Mouse (Mus musculus): ENCODE measurements at regions not wholly inside any gene's neighbourhood (a gene's known extent, or its start where the extent isn't known, plus 50 kb on each side); places are given as distances from the start of the nearest gene placed in this dataset.
A peak's percentile ranks its signal among the peaks of the same experiment; 100 is the strongest.

GRCm38 (mm10) chr12:74516527-74516926, 200.3 kb upstream of the Gm11042 start:
- TF ChIP-seq EP300 (IDR thresholded peaks at IDR 0.05; ENCODE audit: insufficient read depth, low read depth, low read length) (no peak), CTCF (IDR thresholded peaks at IDR 0.05) (no peak), POLR2A (IDR thresholded peaks at IDR 0.05; ENCODE audit: insufficient read depth, low read depth, low read length) (no peak)
- H3K27ac ChIP-seq, result no peak overlapping the region
- H3K4me1 ChIP-seq (ENCODE audit: control insufficient read depth, insufficient read depth, low read length), result no peaks in the 10 kb centered on the region
- DNase-seq, result no peak
- H3K4me3 ChIP-seq, result no peak overlapping the region
- no peaks in the 10 kb centered on the region for H3K36me3 ChIP-seq (ENCODE audit: control insufficient read depth, insufficient read depth, low read length)
- no peaks in the 10 kb centered on the region for H3K27me3 ChIP-seq (ENCODE audit: control insufficient read depth, insufficient read depth, low read length)
- intact Hi-C loops (cut with DNase I), result no loop called here
- no peak overlapping the region for H3K9ac ChIP-seq (ENCODE audit: low read depth, low read length)
- no peaks in the 10 kb centered on the region for H3K79me2 ChIP-seq (replicated peaks; ENCODE audit: control insufficient read depth, insufficient read depth, low read length)
- WGBS, result 49% methylated on average over 3 of the region's 3 CpGs

DNA sequence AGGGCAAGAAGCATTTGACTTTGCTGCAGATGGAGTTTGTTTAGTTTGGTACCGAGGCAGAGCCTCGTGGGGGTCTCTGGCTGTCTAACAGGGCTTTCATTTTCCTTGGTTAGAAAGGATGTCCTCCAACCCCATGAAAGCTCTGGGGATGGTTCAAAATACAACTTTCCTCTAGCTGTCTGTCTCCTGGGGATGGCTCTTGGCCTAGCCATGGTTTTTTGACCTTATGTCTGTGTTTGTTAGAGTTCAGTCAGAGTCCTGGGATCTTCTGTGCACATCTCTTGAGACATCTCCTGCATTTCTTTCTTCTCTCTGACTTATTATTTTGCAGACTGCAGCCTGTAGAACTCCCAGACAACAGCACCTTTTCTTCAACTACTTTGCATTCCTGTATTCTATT, 186.6 kb upstream of the Gm11042 start:
- no peak overlapping the region for H3K9ac ChIP-seq (ENCODE audit: low read depth, low read length)
- no peaks in the 10 kb centered on the region for H3K36me3 ChIP-seq (ENCODE audit: control insufficient read depth, insufficient read depth, low read length)
- 65% methylated on average over 2 of the region's 2 CpGs for WGBS
- H3K4me3 ChIP-seq, result no peak overlapping the region
- H3K27ac ChIP-seq, result no peak overlapping the region
- no peaks in the 10 kb centered on the region for H3K4me1 ChIP-seq (ENCODE audit: control insufficient read depth, insufficient read depth, low read length)
- peak in 1 of 2 experiments; percentile 2 for DNase-seq
- intact Hi-C loops (cut with DNase I), result no loop called here
- no peaks in the 10 kb centered on the region for H3K79me2 ChIP-seq (replicated peaks; ENCODE audit: control insufficient read depth, insufficient read depth, low read length)
- H3K27me3 ChIP-seq (ENCODE audit: control insufficient read depth, insufficient read depth, low read length), result no peaks in the 10 kb centered on the region
- TF ChIP-seq POLR2A (IDR thresholded peaks at IDR 0.05; ENCODE audit: insufficient read depth, low read depth, low read length) (no peak), CTCF (IDR thresholded peaks at IDR 0.05) (no peak), EP300 (IDR thresholded peaks at IDR 0.05; ENCODE audit: insufficient read depth, low read depth, low read length) (no peak)

- intact Hi-C loops (cut with DNase I), result no loop called here
- Histone ChIP-seq H3K27ac (no peak overlapping the region), H3K36me3 (ENCODE audit: control insufficient read depth, insufficient read depth, low read length) (no peaks in the 10 kb centered on the region), H3K4me3 (no peak overlapping the region), H3K4me1 (ENCODE audit: control insufficient read depth, insufficient read depth, low read length) (no peaks in the 10 kb centered on the region), H3K79me2 (replicated peaks; ENCODE audit: control insufficient read depth, insufficient read depth, low read length) (no peaks in the 10 kb centered on the region), H3K27me3 (ENCODE audit: control insufficient read depth, insufficient read depth, low read length) (no peaks in the 10 kb centered on the region), H3K9ac (ENCODE audit: low read depth, low read length) (no peak overlapping the region)
- DNase-seq, result no peak
- TF ChIP-seq EP300 (IDR thresholded peaks at IDR 0.05; ENCODE audit: insufficient read depth, low read depth, low read length), result no peak
- WGBS, result 19% methylated on average over 2 of the region's 2 CpGs
Measured at GRCm38 (mm10) chr12:74477619-74478018, 161.4 kb upstream of the Gm11042 start.

DNA sequence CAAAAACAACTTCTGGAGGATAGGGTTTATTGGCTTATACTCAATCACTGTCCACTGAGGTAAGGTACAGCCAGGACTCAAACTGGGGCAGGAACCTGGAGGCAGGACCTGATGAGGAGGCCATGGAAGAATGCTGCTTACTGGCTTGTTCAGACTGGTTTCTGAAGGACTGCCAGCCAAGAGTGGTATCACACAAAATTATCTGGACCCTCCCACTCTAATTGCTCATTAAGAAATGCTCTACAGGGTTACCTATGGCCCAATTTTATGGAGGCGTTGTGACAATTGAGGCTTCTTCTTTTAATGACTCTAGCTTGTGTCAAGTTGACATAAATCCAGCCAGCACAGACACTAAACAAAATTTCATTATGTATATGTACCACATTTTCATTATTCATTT, 158.5 kb upstream of the Gm11042 start:
- Histone ChIP-seq H3K9ac (ENCODE audit: low read depth, low read length) (no peak overlapping the region), H3K79me2 (replicated peaks; ENCODE audit: control insufficient read depth, insufficient read depth, low read length) (no peaks in the 10 kb centered on the region), H3K4me1 (ENCODE audit: control insufficient read depth, insufficient read depth, low read length) (no peaks in the 10 kb centered on the region), H3K4me3 (no peak overlapping the region), H3K36me3 (ENCODE audit: control insufficient read depth, insufficient read depth, low read length) (no peaks in the 10 kb centered on the region), H3K27ac (no peak overlapping the region), H3K27me3 (ENCODE audit: control insufficient read depth, insufficient read depth, low read length) (no peaks in the 10 kb centered on the region)
- 77% methylated on average over 1 of the region's 1 CpGs for whole genome bisulfite sequencing
- TF ChIP-seq POLR2A (IDR thresholded peaks at IDR 0.05; ENCODE audit: insufficient read depth, low read depth, low read length), result no peak
- TF ChIP-seq EP300 (IDR thresholded peaks at IDR 0.05; ENCODE audit: insufficient read depth, low read depth, low read length), result no peak
- intact Hi-C loops (cut with DNase I), result no loop called here
- no peak for DNase-seq

- H3K4me1 ChIP-seq (ENCODE audit: control insufficient read depth, insufficient read depth, low read length), result no peaks in the 10 kb centered on the region
- DNase-seq, result no peak
- no peaks in the 10 kb centered on the region for H3K27me3 ChIP-seq (ENCODE audit: control insufficient read depth, insufficient read depth, low read length)
- intact Hi-C loops (cut with DNase I), result no loop called here
- no peak overlapping the region for H3K27ac ChIP-seq
- TF ChIP-seq CTCF (IDR thresholded peaks at IDR 0.05), result no peak
- no peaks in the 10 kb centered on the region for H3K36me3 ChIP-seq (ENCODE audit: control insufficient read depth, insufficient read depth, low read length)
- H3K9ac ChIP-seq (ENCODE audit: low read depth, low read length), result no peak overlapping the region
- no peaks in the 10 kb centered on the region for H3K79me2 ChIP-seq (replicated peaks; ENCODE audit: control insufficient read depth, insufficient read depth, low read length)
- H3K4me3 ChIP-seq, result no peak overlapping the region
- WGBS, result 46% methylated on average over 4 of the region's 4 CpGs
Measured at GRCm38 (mm10) chr12:74458521-74458920, 142.3 kb upstream of the Gm11042 start.

- TF ChIP-seq EP300 (IDR thresholded peaks at IDR 0.05; ENCODE audit: insufficient read depth, low read depth, low read length) (no peak), POLR2A (IDR thresholded peaks at IDR 0.05; ENCODE audit: insufficient read depth, low read depth, low read length) (no peak), CTCF (IDR thresholded peaks at IDR 0.05) (no peak)
- intact Hi-C loops (cut with DNase I), result no loop called here
- no peaks in the 10 kb centered on the region for H3K27me3 ChIP-seq (ENCODE audit: control insufficient read depth, insufficient read depth, low read length)
- no peak overlapping the region for H3K27ac ChIP-seq
- no peak for DNase-seq
- no peak overlapping the region for H3K4me3 ChIP-seq
- 74% methylated on average over 4 of the region's 4 CpGs for WGBS
- no peaks in the 10 kb centered on the region for H3K79me2 ChIP-seq (replicated peaks; ENCODE audit: control insufficient read depth, insufficient read depth, low read length)
- H3K9ac ChIP-seq (ENCODE audit: low read depth, low read length), result no peak overlapping the region
- H3K36me3 ChIP-seq (ENCODE audit: control insufficient read depth, insufficient read depth, low read length), result no peaks in the 10 kb centered on the region
- H3K4me1 ChIP-seq (ENCODE audit: control insufficient read depth, insufficient read depth, low read length), result no peaks in the 10 kb centered on the region
Measured at GRCm38 (mm10) chr12:74452375-74453090, 136.3 kb upstream of the Gm11042 start.
